Mouse (Mus musculus) liver, postnatal 0 days (tissue): ENCODE measurements around the gene Tmem86a. TPM values are rescaled to one million over a fixed set of nuclear protein-coding genes. Genes with fewer than 3 reads are reported as not detected.
"Not testable (repeated sequence)": the region's sequence is repeated elsewhere in the genome, so short reads cannot be mapped to it uniquely, and the experiment has no call there.

Source experiments
- ATAC-seq: fragments of 200-750 bp; cut with Nextera tagmentation; 2 replicates; pipeline ENCODE4 v1.8.0; 2017; ENCODE audit warnings: mild to moderate bottlenecking, moderate library complexity
- DNase-seq: peaks from one replicate; pipeline ENCODE4 v3.0.0-alpha.2; 2016
- H3K27ac ChIP-seq: fragments of 300-500 bp; sonication (generic); 2 replicates; pipeline ENCODE4 v1.5.1; 2014; ENCODE audit warnings: antibody characterized with exemption, moderate library complexity, mild to moderate bottlenecking, low read depth
- H3K27me3 ChIP-seq: fragments of 300-500 bp; sonication (generic); 2 replicates; pipeline ENCODE4 v1.6.1; 2014; ENCODE audit warnings: low read length, control low read depth, mixed read lengths; ENCODE audit not compliant: insufficient read depth
- H3K36me3 ChIP-seq: fragments of 300-500 bp; sonication (generic); replicated peaks from 2 replicates; pipeline ENCODE4 v1.6.1; 2014; ENCODE audit warnings: mild to moderate bottlenecking, control low read depth, low read length, moderate library complexity, mixed read lengths; ENCODE audit not compliant: insufficient read depth
- H3K4me1 ChIP-seq: fragments of 300-500 bp; sonication (generic); 2 replicates; pipeline ENCODE4 v1.6.1; 2014; ENCODE audit warnings: antibody characterized with exemption, mild to moderate bottlenecking, control low read depth; ENCODE audit not compliant: insufficient read depth
- H3K4me2 ChIP-seq: fragments of 300-500 bp; sonication (generic); 2 replicates; pipeline ENCODE4 v1.6.1; 2014; ENCODE audit warnings: low read depth, mild to moderate bottlenecking, low read length, moderate library complexity, mixed read lengths
- H3K4me3 ChIP-seq: fragments of 300-500 bp; sonication (generic); 2 replicates; pipeline ENCODE4 v1.5.1; 2014; ENCODE audit warnings: low read depth, low read length
- H3K9ac ChIP-seq: fragments of 300-500 bp; sonication (generic); replicated peaks from 2 replicates; pipeline ENCODE4 v1.6.1; 2014; ENCODE audit warnings: mild to moderate bottlenecking, moderate library complexity
- H3K9me3 ChIP-seq: fragments of 300-500 bp; sonication (generic); 2 replicates; pipeline ENCODE4 v1.6.1; 2016; ENCODE audit warnings: mild to moderate bottlenecking, control low read depth, low read length, mixed read lengths
- CTCF ChIP-seq: sonication (generic); IDR thresholded peaks from 2 replicates; pipeline ENCODE4 v1.5.1; 2016; ENCODE audit warnings: antibody characterized with exemption, low read depth
- EP300 ChIP-seq: IDR thresholded peaks from 2 replicates; pipeline ENCODE4 v1.6.1; 2016; ENCODE audit warnings: antibody characterized with exemption, low read depth, mild to moderate bottlenecking
- WGBS: fragments of 180-500 bp; shearing (Covaris S2); extraction: QIAGEN DNeasy Blood & Tissue Kit; methylation state at CpG from one replicate; pipeline ENCODE4 v1.1.7; 2014; ENCODE audit not compliant: insufficient replicate concordance; 5-methylcytosine and 5-hydroxymethylcytosine counted together
- polyA plus RNA-seq: library from polyadenylated mRNA; unstranded; fragments of >200 nt; fragmentation: Nextera tagmentation; extraction: Ambion mirVana; gene quantifications from 2 replicates; pipeline ENCODE4 v1.2.1, GENCODE M21; 2015

Tmem86a gene
- polyA plus RNA-seq, 1 experiment from 2014 or later = 35.6 TPM

- no peak overlapping the region for H3K27ac ChIP-seq
- WGBS = 70% methylated on average over 9 of the region's 9 CpGs
- TF ChIP-seq CTCF (no peak), EP300 (no peak)
- ATAC-seq (no peak), DNase-seq (no peak)
- H3K9ac ChIP-seq = no peak overlapping the region
- no peaks in the 10 kb centered on the region for H3K9me3 ChIP-seq
- H3K27me3 ChIP-seq = 0 out of 2 replicates have a peak, but pooled peaks cover 3% of the 10 kb centered on the region
- no peaks in the 10 kb centered on the region for H3K4me1 ChIP-seq
- no peak overlapping the region for H3K4me2 ChIP-seq
- H3K36me3 ChIP-seq = no peaks in the 10 kb centered on the region
- H3K4me3 ChIP-seq = no peak overlapping the region
Observed at GRCm38 (mm10) chr7:47025429-47025828, 25.0 kb upstream of the Tmem86a start.

DNA sequence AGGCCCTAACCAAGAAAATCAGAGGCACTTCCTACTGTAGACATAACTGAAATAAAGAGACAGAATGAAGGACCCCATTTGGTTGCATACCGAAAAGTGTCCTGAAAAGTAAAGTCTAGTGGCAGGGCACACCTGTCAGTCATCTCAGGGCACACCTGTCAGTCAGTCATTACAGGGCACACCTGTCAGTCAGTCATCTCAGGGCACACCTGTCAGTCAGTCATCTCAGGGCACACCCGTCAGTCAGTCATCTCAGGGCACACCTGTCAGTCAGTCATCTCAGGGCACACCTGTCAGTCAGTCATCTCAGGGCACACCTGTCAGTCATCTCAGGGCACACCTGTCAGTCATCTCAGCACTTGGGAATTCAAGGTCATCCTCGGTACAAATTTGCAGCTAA lies 23.5 kb upstream of the Tmem86a start:
- ATAC-seq, H3K9ac ChIP-seq, DNase-seq, H3K4me1 ChIP-seq, H3K4me2 ChIP-seq, H3K4me3 ChIP-seq, H3K27me3 ChIP-seq, H3K27ac ChIP-seq, H3K9me3 ChIP-seq, H3K36me3 ChIP-seq: not testable (repeated sequence)
- 61% methylated on average over 3 of the region's 3 CpGs for whole genome bisulfite sequencing

DNA sequence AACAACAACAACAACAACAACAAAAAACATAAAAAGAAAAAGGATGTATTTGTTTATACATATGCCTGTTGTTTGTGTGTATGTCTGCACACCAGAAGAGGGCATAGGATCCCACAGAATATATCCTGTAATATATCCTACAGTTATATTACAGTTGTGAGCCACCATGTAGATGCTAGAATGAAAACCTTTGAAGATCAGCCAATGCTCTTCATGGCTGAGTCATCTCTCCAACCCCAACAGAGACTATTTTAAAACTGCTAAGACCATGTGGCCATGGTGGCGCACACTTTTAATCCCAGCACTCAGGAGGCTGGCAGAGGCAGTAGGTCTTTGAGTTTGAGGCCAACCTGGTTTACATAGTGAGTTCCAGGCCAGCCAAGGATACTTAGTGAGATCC lies 22.9 kb upstream of the Tmem86a start:
- Histone ChIP-seq H3K9me3 (no peaks in the 10 kb centered on the region), H3K27me3 (no peaks in the 10 kb centered on the region), H3K4me2 (no peak overlapping the region), H3K9ac (no peak overlapping the region), H3K4me3 (no peak overlapping the region), H3K4me1 (no peaks in the 10 kb centered on the region), H3K36me3 (no peaks in the 10 kb centered on the region), H3K27ac (no peak overlapping the region)
- DNase-seq (no peak), ATAC-seq (no peak)
- 87% methylated on average over 1 of the region's 1 CpGs for WGBS
- TF ChIP-seq EP300 = no peak
- TF ChIP-seq CTCF = peak; percentile 34; the same call in 1 of the 2 replicates

DNA sequence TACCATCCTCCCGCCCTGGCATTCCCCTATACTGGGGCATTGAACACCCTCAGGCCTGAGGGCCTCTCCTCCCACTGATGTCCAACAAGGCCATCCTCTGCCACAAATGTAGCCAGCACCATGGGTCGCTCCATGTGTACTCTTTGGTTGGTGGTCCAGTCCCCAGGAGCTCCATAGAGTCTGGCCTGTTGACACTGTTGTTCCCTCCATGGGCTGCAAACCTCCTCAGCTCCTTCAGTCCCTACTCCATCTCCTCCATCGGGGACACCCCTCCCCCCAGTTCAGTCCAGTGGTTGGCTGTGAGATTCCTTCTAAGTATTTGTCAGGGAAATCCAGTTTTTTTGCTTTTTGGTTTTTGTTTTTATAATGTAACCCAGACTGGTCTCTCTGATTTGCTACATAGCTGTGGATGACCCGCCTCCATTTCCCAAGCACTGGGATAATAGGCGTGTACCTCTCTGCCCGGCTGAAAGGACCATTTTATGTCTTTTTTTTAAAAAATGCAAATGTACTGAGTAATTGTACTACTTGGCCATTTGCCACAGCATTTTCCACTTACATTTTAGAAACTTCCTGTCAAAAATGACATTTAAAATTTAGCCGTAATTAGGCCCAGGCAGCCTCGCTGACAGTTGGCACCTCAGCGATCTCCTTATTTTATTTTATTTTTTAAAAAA lies 19.7 kb upstream of the Tmem86a start:
- Histone ChIP-seq H3K4me1 (0 out of 2 replicates have a peak, but pooled peaks cover 2% of the 10 kb centered on the region), H3K36me3 (no peaks in the 10 kb centered on the region), H3K27me3 (no peaks in the 10 kb centered on the region), H3K4me2 (no peak overlapping the region), H3K27ac (no peak overlapping the region), H3K4me3 (no peak overlapping the region), H3K9me3 (no peaks in the 10 kb centered on the region), H3K9ac (no peak overlapping the region)
- WGBS = 72% methylated on average over 9 of the region's 9 CpGs
- no peak for DNase-seq
- TF ChIP-seq CTCF (no peak), EP300 (no peak)
- ATAC-seq = no peak

- Histone ChIP-seq H3K9me3 (no peaks in the 10 kb centered on the region), H3K9ac (no peak overlapping the region), H3K4me3 (no peak overlapping the region), H3K36me3 (no peaks in the 10 kb centered on the region), H3K4me1 (0 out of 2 replicates have a peak, but pooled peaks cover 2% of the 10 kb centered on the region), H3K27ac (no peak overlapping the region), H3K4me2 (no peak overlapping the region), H3K27me3 (no peaks in the 10 kb centered on the region)
- WGBS = 74% methylated on average over 4 of the region's 4 CpGs
- no peak for DNase-seq
- ATAC-seq = no peak
- TF ChIP-seq CTCF = no peak
- no peak for TF ChIP-seq EP300
Observed at GRCm38 (mm10) chr7:47031371-47031770, 19.0 kb upstream of the Tmem86a start.

GRCm38 (mm10) chr7:47034785-47035384 lies 15.5 kb upstream of the Tmem86a start:
- no peaks in the 10 kb centered on the region for H3K27me3 ChIP-seq
- H3K4me2 ChIP-seq = no peak overlapping the region
- TF ChIP-seq CTCF (no peak), EP300 (no peak)
- 0 out of 2 replicates have a peak, but pooled peaks cover 2% of the 10 kb centered on the region for H3K4me1 ChIP-seq
- no peak overlapping the region for H3K9ac ChIP-seq
- H3K36me3 ChIP-seq = no peaks in the 10 kb centered on the region
- no peak overlapping the region for H3K4me3 ChIP-seq
- no peaks in the 10 kb centered on the region for H3K9me3 ChIP-seq
- DNase-seq (no peak), ATAC-seq (no peak)
- 67% methylated on average over 4 of the region's 4 CpGs for WGBS
- no peak overlapping the region for H3K27ac ChIP-seq
